Mouse (Mus musculus) heart, adult 11 months (tissue): ENCODE data around the gene Vopp1.
A peak's percentile ranks its signal among the peaks of the same experiment; 100 is the strongest.

Source experiments
- DNase-seq: peaks from one replicate; pipeline ENCODE4 v3.0.0; 2022

Gene Vopp1

DNA sequence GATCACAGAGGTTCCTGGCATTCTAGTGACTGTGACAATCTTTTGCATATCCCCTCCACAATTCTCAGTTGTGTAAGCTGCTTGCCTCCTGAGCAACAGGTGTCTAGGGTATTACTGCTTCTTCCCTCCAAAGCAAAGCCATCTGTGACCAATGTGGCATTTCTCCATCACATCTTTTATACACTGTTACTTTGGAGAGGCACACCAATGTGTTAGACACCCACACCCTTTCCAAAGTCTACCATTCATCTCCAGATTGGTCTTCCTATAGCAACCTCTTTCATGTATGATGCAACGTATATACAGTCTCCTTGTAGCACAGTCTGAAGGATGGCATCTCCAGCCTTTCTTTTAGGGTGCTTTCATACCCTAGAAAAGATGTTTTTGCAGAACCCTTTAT is 42.3 kb downstream of the Vopp1 start:
- DNase-seq, result peak; percentile 7

DNA sequence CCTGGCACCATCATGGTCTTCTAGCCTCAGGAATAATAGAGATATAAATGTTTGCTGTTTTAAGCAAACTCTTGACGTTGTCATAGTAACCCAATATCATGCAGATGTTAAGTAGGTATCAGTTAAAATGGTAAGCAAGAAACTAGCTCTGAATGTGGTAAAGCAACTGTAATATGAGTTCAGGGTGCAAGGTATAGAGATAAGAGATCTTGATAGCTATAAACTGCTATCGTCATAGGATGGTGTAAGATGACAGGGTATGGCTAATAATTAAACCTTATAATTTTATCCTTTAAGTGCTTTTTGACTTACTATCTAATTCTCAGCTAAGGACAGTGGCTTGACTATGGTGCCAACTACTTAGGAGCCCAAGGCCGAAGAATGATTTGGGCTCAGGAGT is 44.6 kb downstream of the Vopp1 start:
- DNase-seq, result no peak

DNA sequence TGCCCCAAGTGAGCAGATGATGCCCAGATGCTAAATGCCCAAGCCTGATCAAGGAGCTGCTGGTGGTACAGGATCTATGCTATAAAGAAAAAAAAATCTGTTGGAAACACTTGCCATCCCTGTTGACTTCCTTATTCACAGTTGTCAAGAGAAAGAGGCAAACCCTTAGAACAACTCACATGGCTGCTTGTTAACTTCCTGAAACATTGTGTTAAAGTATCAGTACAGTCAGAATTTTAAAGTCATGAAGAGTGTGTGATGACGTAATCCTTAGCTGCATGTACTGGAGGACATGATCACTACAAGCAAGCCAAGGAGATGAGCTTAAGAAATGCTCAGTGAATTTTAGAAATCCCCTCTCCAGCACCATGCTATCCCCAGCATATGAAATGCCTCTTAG is 51.2 kb downstream of the Vopp1 start:
- DNase-seq, result peak; percentile 4

DNA sequence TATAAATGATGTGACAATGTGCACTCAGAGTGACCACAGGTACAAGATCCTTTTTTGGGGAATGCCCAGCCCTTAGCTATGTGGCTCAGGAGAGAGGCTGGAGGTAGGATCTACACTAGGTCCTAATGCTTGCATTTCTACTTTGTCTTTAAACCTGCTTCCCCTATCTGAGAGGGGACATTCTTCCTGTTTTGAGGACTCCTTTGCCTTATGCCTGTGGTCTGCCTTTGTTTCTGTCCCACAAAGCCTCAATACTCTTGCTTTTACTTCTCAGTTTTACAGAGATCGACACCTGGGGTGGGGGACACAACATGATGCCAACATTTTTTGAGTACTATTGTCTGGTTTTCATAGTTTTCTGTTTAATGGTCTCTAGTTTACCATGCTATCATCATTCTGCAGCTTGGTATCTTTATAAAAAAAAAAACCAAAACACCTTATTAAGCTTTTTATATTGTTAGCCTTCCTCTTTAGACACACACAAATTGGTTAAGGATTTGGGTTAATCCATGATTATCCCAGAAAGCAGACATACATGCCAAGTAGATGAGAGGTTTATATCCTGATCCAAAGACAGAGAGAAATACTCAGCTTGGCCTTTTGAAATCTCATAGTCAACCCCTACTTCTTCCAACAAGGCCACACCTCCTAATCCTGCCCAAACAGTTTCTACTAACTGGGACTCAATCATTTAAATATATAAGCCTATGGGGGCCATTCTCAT is 54.3 kb downstream of the Vopp1 start:
- DNase-seq, result peak; percentile 64

DNA sequence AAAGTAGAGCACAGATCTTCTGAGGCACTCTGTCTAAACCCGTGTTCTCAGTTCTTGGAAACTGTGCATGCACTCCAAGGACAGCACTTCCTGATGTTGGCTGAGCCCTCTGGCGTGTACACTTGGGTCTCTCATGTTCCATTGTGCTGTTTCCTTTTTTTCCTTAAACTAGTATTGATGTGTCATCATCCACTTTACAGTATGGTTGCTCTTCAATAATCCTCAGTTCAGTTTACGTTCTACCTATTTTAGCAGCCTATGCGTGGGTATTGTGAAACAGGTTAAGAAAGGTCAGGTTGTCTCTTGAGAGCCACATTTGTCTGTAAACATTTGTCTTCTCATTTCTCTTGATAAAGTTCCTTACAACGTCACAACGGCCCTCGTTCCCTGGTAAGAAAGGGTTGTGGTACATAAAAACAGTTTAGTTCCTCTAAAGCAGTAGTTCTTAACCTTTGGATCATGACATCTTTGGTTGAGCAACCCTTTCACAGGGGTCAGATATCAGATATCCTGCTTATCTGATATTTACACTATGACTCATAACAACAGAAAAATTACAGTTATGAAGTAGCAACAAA is 55.9 kb downstream of the Vopp1 start:
- peak; percentile 57 for DNase-seq

DNA sequence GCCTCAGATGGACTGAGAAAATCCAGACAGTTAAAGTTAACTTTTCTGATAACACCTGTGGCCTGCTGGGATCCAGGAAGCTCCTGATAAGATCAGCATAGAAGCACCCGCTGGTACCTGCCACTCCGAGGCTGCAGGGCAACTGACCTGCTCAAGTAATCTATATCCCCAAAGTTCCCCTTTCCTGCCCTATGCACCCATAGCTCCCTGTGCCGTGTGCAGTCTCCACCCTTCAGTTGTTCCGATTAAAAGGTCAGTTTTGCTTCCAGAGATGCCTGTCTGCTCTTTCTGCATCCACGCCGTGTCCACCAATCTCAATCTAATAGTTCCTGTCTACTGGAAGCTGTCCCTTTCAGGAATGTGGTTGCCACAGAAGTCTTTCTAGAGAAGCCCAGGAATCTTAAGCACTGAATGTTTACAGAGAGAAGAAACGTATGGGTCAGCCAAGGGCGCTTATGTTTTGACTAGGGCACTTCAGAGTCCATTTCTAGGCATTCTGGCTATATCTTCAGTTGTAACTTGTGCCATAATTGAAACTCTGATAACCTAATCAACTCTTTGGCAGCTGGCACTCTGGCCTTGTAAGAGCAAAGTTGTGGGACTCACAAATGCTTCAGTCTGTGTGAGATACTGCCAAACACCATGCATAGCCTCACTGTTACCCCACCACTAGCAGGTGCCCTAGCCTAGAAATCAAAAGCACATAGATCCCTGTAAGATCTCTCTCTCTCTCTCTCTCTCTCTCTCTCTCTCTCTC is 57.7 kb downstream of the Vopp1 start:
- peak; percentile 33 for DNase-seq

DNA sequence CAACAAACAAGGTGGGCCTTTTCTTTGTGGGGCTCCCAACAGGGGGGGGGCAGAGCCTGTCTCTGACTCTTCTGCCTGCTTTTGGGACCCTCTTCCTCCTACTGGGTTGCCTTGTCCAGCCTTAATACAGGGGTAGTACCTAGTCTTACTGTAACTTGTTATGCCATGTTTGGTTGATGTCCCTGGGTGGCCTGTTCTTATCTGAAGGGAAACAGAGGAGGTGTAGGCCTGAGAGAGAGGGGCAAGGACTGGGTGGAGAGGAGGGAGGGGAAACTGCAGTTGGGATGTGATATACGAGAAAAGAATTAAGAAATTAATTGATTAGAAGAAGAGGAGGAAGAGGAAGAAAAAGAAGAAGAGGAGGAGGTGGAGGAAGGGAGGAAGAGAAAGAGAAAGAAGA is 58.7 kb downstream of the Vopp1 start:
- peak; percentile 30 for DNase-seq

DNA sequence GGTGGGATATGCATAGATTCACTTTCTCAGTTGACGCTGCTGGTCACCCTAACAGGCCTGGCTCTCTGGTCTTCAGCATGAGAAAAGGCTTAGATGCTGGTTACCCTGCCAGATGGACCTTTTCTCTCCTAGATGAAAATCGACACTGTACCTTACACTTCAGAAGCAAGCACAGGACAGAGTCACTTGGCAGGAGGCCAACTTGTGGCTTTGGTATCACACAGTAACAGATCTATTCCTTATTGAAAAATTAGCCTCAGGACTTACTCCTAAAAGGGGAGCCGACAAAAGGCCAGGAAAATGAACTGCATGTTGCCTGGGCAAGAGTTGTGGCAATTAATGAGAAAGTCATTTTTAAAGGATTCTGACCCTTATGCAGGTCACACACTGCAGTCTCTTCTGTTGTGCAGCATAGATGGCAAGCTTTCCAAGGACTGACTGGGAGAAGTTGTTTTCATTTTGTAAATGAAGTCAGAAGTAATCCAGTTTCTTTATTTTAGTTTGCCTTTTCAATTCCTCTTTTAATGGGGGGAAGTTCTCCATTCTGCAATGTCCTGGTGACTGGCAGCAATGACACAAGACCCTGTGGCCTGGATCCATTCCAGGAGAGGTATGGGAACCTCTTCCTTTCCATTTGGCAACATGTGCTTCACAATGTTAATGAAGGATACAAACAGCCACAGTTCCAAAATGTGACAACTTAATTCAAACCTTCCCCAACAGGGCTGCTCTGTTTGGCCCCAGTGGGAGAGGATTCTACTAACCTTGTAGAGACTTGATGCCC is 59.7 kb downstream of the Vopp1 start:
- peak; percentile 85 for DNase-seq

DNA sequence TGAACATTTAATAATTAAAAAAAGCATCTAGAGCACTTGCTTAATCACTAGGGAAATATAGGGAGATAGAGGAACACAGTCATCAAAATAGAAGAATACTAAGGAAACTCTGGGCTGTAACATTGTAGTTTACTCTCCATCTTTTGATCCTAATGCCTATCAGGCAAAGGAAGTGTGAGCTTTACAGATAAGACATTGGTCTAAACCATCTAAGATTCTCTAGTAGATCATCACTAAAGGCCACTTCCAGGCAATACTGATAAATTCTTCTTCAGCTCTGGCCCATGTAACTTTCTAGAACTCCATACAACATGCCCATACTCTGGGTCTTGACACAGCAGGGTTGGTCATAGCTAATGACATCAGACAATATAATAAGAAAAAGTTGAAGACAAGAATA is 61.9 kb downstream of the Vopp1 start:
- no peak for DNase-seq

DNA sequence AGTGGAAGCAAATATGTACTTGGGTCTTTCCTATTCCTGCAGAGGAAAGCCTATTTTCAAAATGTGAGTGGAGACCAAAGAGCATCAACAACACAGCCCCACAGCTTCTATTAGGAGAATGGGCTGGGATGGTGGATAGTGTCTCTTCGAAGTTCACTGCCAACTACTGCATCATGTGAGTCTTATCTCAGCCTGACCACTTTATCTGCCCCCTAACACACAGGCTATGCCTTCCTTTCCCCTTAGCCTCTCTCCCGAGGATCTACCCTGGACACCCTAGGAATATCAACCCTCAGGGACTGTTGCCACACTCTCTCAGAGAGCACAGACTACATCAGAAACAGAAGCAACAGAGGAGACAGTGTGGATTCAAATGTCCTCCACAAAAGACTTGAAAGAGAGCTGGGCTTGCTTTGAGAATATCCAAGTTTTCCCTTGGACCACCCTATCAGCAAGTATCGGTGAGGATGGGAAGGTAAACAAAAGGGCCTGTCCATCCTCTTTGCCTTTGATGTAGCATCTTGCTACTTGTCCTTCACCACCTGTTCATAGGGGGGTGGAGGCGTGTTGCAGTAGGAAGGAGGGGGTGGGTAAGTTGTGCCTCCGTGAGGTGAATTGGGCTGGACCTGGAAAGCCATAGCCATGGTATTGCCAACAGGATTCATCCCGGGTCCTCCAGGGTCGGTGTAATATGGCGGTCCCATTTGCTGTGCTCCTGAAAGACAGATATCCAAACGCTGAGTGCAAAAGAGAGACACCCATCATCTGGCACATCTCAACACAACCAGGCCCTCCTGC is 70.8 kb downstream of the Vopp1 start:
- peak; percentile 60 for DNase-seq

DNA sequence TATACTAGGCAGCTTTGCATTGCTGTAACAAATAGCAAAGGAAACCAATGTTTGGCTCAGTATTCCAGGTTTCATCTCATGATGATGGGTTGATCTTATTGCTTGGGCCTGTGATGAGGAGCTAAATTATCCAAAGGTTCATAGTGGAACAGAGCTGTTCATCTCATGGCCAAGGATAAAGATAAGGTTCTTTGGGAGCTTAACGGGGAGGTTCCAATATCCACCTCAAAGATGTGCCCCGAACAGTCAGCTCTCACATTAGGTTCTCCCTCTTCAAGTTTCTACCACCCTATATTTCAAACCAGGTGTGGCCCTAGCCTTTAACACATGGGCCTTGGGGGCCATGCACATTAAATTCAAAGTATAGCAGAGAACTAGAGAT is 79.2 kb downstream of the Vopp1 start:
- no peak for DNase-seq

DNA sequence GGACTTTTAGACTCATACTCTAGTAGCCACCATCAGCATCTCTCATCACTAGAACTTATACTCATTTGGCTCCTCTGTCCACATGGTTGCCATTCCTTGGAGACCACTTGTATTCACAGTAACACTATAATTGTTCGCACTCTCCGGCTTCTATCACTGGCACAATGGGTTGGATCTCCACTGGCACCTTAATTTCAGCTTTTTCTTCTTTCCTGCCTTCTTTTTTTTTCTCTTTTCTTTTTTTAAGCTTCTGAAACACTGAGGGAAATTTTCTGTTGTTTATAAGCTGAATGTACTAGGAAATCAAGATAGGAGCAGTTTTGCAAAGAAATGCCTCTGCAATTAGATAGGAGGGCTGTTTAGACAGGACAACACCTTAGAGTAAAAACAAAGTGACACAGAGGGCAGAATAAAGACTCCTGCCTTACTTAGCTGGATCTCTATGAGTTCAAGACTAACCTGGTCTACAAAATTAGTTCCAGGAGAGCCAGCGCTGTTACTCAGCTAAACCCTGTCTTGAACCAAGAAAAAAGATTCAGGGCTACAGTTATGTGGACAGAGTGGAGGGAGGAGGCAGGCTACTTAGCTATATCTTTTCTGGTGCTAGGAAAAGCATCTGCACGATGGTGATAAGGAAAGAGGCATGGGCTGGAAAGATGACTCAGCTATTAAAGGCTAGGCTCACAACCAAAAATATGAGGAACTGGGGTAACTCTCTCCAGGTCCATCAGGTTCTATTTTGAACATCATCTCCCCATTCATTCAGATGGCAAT is 79.8 kb downstream of the Vopp1 start:
- DNase-seq, result peak; percentile 61

DNA sequence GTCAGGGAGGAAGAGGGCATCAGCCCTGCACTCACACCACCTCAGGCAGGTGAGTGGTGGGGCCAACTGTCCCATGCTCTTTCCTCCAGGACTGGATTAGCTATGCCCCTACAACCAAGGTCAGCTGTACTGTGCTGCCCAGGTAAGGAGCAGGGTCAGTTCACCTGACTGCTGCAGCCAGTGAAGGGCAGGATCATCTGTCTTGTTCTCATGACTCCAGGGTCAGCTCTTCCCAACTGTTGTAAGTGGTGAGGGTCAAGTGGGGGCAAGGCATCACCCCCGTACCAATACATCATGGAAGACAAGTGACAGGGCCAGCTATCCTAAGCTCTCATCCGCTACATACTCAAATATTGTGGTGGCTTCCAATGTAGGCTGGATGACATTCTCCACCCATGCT is 80.8 kb downstream of the Vopp1 start:
- DNase-seq, result no peak

DNA sequence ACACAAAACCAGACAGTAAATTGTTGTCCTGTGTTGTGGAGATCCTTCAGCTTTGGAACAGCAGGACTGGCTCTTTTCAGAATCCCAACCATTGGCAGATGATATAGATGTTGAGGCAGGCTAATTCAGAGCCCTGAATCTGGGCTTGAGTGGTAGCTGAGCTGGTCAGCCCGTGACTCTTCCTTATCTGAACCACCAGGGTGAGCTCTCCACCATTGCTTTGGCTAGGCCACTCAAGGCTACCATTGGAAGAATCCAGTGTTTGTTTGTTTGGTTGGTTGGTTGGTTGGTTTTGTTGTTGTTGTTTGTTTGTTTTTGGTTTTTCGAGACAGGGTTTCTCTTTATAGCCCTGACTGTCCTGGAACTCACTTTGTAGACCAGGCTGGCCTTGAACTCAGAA is 81.6 kb downstream of the Vopp1 start:
- DNase-seq, result no peak

DNA sequence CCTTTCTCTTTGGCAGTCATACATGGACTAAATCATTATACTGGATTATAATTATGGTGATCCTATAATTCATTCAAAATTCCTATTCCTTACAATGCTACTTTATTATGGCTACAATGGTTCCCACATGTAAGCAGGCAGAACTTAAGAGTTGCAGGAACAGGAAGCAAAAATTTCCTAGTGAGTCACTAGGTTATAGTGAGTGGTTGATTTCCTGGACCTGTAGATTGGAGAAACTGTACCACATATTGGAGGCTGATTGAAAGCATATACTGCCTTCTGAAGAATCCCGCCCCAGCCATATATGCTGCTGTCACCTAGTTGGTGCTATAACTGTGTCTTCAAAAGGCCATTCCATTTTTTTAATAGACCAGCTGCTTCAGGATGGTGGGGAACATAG is 82.2 kb downstream of the Vopp1 start:
- DNase-seq, result no peak

DNA sequence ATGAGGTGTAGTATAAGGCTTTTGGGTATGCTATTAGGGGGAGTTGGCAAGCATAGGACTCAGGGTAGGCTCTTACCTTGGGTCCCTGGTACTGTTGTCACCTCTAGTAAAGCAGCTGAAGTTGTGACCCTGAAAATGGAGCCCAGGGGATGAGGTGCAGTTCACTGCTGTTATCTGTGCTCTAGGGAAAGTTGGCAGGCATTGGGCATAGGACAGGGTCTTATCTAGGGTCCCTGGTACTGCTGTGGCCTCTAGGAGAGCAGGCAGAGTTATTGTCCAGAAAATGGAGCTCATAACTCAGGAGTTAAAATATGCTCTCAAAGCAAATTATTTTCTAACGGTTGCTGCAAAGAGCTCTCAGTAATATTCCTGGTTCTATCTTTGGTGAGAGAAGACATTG is 103.6 kb downstream of the Vopp1 start:
- DNase-seq, result no peak

DNA sequence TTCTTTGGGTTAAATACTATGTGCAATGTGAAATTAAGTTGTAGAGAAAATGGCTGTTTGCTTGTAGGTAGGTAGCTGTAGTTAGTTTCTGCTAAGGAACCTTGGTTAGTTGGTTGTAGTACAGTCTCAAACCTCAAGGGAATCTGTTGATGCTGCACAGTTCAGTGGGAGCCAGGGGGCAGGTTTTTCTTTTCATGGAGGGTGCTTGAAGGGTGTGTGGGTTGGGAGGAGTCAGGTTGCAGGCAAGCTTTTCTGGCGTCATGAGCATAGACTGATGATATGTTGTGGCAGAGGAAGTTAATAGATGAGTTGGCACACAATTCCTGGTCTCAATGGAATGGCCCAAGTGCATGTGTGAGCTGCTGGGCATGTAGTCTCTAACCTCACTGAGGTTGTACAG is 113.2 kb downstream of the Vopp1 start:
- peak; percentile 41 for DNase-seq

DNA sequence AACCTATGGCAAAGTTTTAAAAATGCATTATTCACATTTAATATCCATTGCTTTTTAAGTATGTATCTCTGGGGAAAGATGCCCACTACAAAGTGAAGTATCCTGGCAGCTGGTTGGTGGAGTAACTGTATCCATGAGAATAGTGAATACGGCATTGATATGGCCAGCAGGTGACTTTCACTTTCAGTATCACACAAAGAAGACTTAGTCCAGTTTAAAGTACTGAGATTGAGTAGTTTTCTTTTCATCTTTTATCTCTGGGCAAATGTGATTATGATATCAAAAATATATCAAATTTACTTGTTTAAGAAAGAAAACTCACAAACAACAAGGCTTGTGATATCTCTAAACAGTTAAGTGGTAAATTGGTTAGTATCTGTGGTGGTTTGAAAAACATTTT is 118.2 kb downstream of the Vopp1 start:
- no peak for DNase-seq

DNA sequence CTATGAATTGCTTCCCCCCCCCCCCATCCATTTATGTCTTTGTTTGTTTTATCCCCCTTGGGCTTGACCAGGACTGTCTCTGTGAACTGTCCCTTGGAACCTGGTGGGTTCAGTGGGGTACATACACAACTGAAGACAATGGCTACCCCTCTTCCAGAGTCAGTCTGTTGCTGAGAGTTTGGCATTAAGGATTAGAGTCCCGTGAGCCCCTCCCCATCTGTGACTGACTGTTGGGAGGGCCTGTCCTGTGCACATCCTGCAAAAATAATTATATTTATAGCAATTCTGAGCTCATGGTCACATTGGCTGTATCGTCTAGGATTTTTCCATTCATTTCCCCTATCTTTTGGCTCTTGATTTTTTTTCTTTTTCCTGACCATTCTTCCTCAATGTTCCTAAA is 121.3 kb downstream of the Vopp1 start:
- DNase-seq, result peak; percentile 93

DNA sequence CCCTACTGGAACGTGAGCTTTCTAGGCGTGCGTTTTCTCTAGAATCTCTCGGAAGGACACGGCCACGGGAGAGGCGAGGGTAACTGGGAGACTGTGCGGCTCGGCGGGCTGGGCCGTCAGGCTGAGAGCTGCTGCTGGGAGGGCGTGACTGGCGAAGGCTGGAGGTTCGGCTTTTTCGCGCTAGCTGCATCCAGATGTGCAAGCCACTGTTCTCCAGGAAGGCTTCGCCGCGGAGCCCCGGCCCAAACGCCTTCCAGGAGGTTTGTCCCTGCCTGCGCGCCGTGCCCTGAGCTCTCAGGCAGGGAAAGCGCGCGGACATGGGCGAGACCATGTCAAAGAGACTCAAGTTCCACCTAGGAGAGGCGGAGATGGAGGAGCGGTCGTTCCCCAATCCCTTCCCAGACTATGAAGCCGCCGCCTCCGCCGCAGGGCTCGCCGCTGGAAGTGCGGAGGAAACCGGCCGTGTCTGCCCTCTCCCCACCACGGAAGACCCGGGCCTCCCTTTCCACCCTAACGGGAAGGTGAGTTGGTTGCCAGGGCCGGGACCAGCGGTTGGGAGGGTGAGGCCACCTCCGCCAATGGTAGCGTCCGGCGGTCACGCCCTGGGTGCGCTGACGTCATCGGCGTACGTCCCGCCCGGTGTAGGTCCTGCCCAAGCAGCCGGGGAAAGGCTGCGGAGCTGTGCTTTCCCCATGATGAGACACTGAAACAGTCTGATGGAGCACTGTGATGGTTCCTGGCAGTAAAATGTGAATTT is 122.0 kb downstream of the Vopp1 start:
- DNase-seq, result peak; percentile 100

DNA sequence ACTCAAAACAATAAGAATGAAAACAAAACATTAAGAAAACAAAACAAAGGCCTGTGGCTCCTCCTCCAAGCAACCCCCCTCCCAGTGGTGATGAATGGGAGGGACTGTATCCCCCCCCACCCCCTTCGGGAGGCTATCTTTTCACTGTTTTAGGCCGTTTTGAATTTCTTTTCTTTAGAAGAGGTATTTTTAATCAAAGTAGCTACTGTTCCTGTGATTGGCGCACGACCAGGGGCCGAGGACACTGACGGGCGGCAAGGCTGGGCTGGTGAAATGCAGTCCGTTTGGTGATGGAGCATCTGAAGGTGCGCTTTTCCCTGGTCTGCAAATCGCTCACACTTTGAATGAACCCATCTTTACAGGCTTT is 122.6 kb downstream of the Vopp1 start, which contains the start of gene Lancl2:
TSS of gene Lancl2 (plus strand) at position 165 of the 367 bp plus-strand sequence.
- DNase-seq, result peak; percentile 93
